Comparison of ENCODE assay signal across 9 mouse cellular contexts in the genomic region with DNA sequence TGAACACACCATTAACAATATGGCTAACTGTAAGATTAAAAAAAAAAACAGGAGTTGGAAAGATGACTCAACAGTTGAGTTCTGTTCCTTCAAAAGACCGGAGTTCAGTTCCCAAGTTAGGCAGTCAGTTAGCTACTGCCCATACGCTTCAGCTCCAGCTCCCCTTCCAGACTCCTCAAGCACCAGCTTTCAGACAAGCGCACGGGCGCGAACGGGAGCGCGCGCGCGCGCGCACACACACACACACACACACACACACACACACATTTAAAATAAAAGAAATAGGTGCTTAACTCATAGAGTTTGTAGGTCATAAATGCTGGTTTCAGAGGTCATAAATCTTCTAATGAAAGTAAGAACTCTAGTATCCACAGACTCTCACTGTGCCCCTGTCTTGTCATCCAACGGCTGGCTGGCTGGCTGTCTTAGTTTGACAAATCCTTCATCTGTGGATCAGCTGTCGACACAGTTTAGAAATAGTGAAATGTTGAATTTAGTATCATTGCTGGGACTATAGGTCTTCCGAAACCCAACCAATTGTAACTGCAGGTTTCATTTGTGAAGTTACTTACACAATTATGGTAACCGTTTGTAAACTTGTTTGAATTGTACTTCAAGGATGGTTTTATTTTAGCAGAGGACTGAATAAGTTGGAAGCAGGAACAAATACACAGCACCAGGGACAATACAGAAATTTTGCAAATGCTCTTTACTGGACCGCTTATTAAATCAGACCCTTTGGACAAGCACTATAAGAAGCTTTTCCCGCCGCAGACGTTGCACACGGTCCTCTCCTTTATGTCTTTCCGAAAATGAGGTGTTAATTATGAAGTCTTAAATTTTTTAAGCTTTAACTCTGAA. TPM values are rescaled to one million over a fixed set of nuclear protein-coding genes. Genes with fewer than 3 reads are reported as not detected.
A peak's percentile ranks its signal among the peaks of the same experiment; 100 is the strongest.
DNase-seq lines count a peak whose midpoint lies in the region; ATAC-seq lines count a peak whose summit lies in the region.
"Had no signal": no experiment of that assay in that cellular context is flagged by ENCODE, and none has a peak within 500 bp of the region (broad histone marks: within the 10 kb centered on the region; RNA-seq: fewer than 3 reads in every experiment).

No protein-coding gene starts in this region.

- intact Hi-C loops in heart, postnatal 10 days (cut with DNase I) = loop anchor here (1.0 to 2.0 kb wide), 2 partner anchors 17 to 68 kb away; no protein-coding TSS in a partner anchor

- no peaks in the 10 kb centered on the region for H3K36me3 ChIP-seq in embryonic facial prominence, embryonic 13.5 days
- no peaks in the 10 kb centered on the region for H3K36me3 ChIP-seq in limb, embryonic 11.5 days (ENCODE audit: control insufficient read depth, insufficient read depth, low read length)
- no peaks in the 10 kb centered on the region for H3K36me3 ChIP-seq in midbrain, embryonic 11.5 days (ENCODE audit: control insufficient read depth, insufficient read depth, low read length)
- no peaks in the 10 kb centered on the region for H3K36me3 ChIP-seq in stomach, embryonic 14.5 days (ENCODE audit: control insufficient read depth, insufficient read depth, low read length)

- peak overlapping the region; percentile 39 for H3K27ac ChIP-seq in embryonic facial prominence, embryonic 13.5 days
- H3K27ac ChIP-seq in limb, embryonic 11.5 days (replicated peaks; ENCODE audit: low read depth, low read length) = no peak overlapping the region
- H3K27ac ChIP-seq in midbrain, embryonic 11.5 days (ENCODE audit: low read depth, low read length) = no peak overlapping the region
- H3K27ac ChIP-seq in stomach, embryonic 14.5 days (ENCODE audit: low read length) = peak overlapping the region; percentile 2; the same call in 1 of the 2 replicates

- H3K4me2 ChIP-seq in embryonic facial prominence, embryonic 13.5 days = peak overlapping the region; percentile 68
- H3K4me2 ChIP-seq in limb, embryonic 11.5 days (ENCODE audit: low read depth, severe bottlenecking) = peak overlapping the region; percentile 64
- peak overlapping the region; percentile 63 for H3K4me2 ChIP-seq in midbrain, embryonic 11.5 days
- peak overlapping the region; percentile 65 for H3K4me2 ChIP-seq in stomach, embryonic 14.5 days (replicated peaks; ENCODE audit: low read depth, low read length)

- DNase-seq in CD4-positive, CD25-positive, alpha-beta regulatory T cell, adult 2 months (ENCODE audit: low read depth, low spot score) = peak; percentile 49
- DNase-seq in adrenal gland, adult 18-20 months (ENCODE audit: low spot score in 2 of 2) = peak; percentile 37 to 39
- peak; percentile 64 to 69 for DNase-seq in heart, postnatal 10 days
- DNase-seq in limb, embryonic 11.5 days (ENCODE audit: low spot score) = peak; percentile 86
- DNase-seq in midbrain, embryonic 11.5 days (ENCODE audit: low spot score, missing footprints) = peak; percentile 98

- no peaks in the 10 kb centered on the region for H3K27me3 ChIP-seq in embryonic facial prominence, embryonic 13.5 days
- no peaks in the 10 kb centered on the region for H3K27me3 ChIP-seq in limb, embryonic 11.5 days (ENCODE audit: control insufficient read depth, insufficient read depth, low read length)
- H3K27me3 ChIP-seq in midbrain, embryonic 11.5 days (ENCODE audit: control insufficient read depth, insufficient read depth, low read length) = no peaks in the 10 kb centered on the region
- no peaks in the 10 kb centered on the region for H3K27me3 ChIP-seq in stomach, embryonic 14.5 days (ENCODE audit: control insufficient read depth, insufficient read depth, low read length)

- under 1% methylated on average over 24 of the region's 24 CpGs for WGBS in embryonic facial prominence, embryonic 13.5 days
- WGBS in limb, embryonic 11.5 days = under 1% methylated on average over 24 of the region's 24 CpGs
- WGBS in midbrain, embryonic 11.5 days = under 1% methylated on average over 24 of the region's 24 CpGs
- WGBS in stomach, embryonic 14.5 days = under 1% methylated on average over 24 of the region's 24 CpGs

- H3K9me3 ChIP-seq in embryonic facial prominence, embryonic 13.5 days = no peaks in the 10 kb centered on the region
- H3K9me3 ChIP-seq in limb, embryonic 11.5 days (ENCODE audit: control insufficient read depth, low read length) = no peaks in the 10 kb centered on the region
- H3K9me3 ChIP-seq in midbrain, embryonic 11.5 days (ENCODE audit: control insufficient read depth, low read length) = no peaks in the 10 kb centered on the region
- H3K9me3 ChIP-seq in stomach, embryonic 14.5 days (ENCODE audit: control insufficient read depth, low read depth, low read length) = no peaks in the 10 kb centered on the region

- ATAC-seq in CD4-positive, CD25-positive, alpha-beta regulatory T cell, adult 4 months = no peak
- ATAC-seq in embryonic facial prominence, embryonic 13.5 days (ENCODE audit: insufficient number of reproducible peaks, insufficient read depth, low FRiP score, low TSS enrichment, low read depth) = no peak
- ATAC-seq in limb, embryonic 11.5 days (ENCODE audit: insufficient number of reproducible peaks, low FRiP score, low TSS enrichment, low read depth) = no peak
- ATAC-seq in midbrain, embryonic 11.5 days (ENCODE audit: low FRiP score) = no peak
- ATAC-seq in stomach, embryonic 14.5 days (ENCODE audit: insufficient number of reproducible peaks, insufficient read depth, low FRiP score, low read depth) = no peak

- peak overlapping the region; percentile 71 for H3K9ac ChIP-seq in embryonic facial prominence, embryonic 13.5 days
- 0 out of 2 replicates have a peak overlapping the region, but pooled peaks have one; percentile 34 for H3K9ac ChIP-seq in limb, embryonic 11.5 days (ENCODE audit: low read length)
- peak overlapping the region; percentile 65 for H3K9ac ChIP-seq in midbrain, embryonic 11.5 days (ENCODE audit: low read length)
- peak overlapping the region; percentile 26; the same call in 1 of the 2 replicates for H3K9ac ChIP-seq in stomach, embryonic 14.5 days (replicated peaks; ENCODE audit: low read depth, low read length)

- peak overlapping the region; percentile 59 for H3K4me3 ChIP-seq in embryonic facial prominence, embryonic 13.5 days
- H3K4me3 ChIP-seq in limb, embryonic 11.5 days (ENCODE audit: low read depth, low read length) = peak overlapping the region; percentile 49
- H3K4me3 ChIP-seq in midbrain, embryonic 11.5 days (ENCODE audit: low read depth, low read length) = peak overlapping the region; percentile 51
- H3K4me3 ChIP-seq in stomach, embryonic 14.5 days (ENCODE audit: low read depth, low read length) = peak overlapping the region; percentile 54

- peaks cover 11% of the 10 kb centered on the region for H3K4me1 ChIP-seq in embryonic facial prominence, embryonic 13.5 days
- H3K4me1 ChIP-seq in limb, embryonic 11.5 days (ENCODE audit: control insufficient read depth, insufficient read depth, low read length) = no peaks in the 10 kb centered on the region
- H3K4me1 ChIP-seq in midbrain, embryonic 11.5 days (ENCODE audit: control insufficient read depth, insufficient read depth, low read length) = peaks cover 3% of the 10 kb centered on the region
- H3K4me1 ChIP-seq in stomach, embryonic 14.5 days (ENCODE audit: control insufficient read depth, insufficient read depth, low read length) = 0 out of 2 replicates have a peak, but pooled peaks cover 4% of the 10 kb centered on the region

RNA-seq across cellular contexts. Expression of a gene that starts 16.2 kb away (rescaled TPM):
- not detected for polyA plus RNA-seq in CD4-positive, CD25-positive, alpha-beta regulatory T cell, adult 4 months (2017; shearing (Covaris generic))
- total RNA-seq in adrenal gland, adult 18-20 months (2021) = under 1 TPM in 1 of 2 experiments, not detected in 1; 0.10 TPM
- polyA plus RNA-seq in embryonic facial prominence, embryonic 13.5 days (2015; fragmentation: Nextera tagmentation; extraction: Ambion mirVana) = not detected in 2 replicates
- total RNA-seq in heart, postnatal 10 days (2021) = not detected
- not detected in 2 replicates for polyA plus RNA-seq in limb, embryonic 11.5 days (2014; fragmentation: Nextera tagmentation; extraction: Ambion mirVana)
- polyA plus RNA-seq in midbrain, embryonic 11.5 days (2014; fragmentation: Nextera tagmentation; extraction: Ambion mirVana) = not detected in 2 replicates
- 0.17 TPM in 1 of 2 replicates, not detected in the other for polyA plus RNA-seq in stomach, embryonic 14.5 days (2014; fragmentation: Nextera tagmentation; extraction: Ambion mirVana)
- total RNA-seq: layer of hippocampus, postnatal 10 days had no signal

RNA-seq across cellular contexts. Expression of a gene that starts 25.8 kb away (rescaled TPM):
- polyA plus RNA-seq in CD4-positive, CD25-positive, alpha-beta regulatory T cell, adult 4 months (2017; shearing (Covaris generic)) = 10 to 100 TPM; 12.4 to 14.5 TPM
- total RNA-seq in adrenal gland, adult 18-20 months (2021) = 1 to 10 TPM; 7.9 to 8.4 TPM
- 13.1 and 14.6 TPM in 2 replicates for polyA plus RNA-seq in embryonic facial prominence, embryonic 13.5 days (2015; fragmentation: Nextera tagmentation; extraction: Ambion mirVana)
- total RNA-seq in heart, postnatal 10 days (2021) = 1 to 10 TPM; 5.3 to 5.6 TPM
- polyA plus RNA-seq in limb, embryonic 11.5 days (2014; fragmentation: Nextera tagmentation; extraction: Ambion mirVana) = 16.3 and 17.4 TPM in 2 replicates
- 14.0 and 14.9 TPM in 2 replicates for polyA plus RNA-seq in midbrain, embryonic 11.5 days (2014; fragmentation: Nextera tagmentation; extraction: Ambion mirVana)
- polyA plus RNA-seq in stomach, embryonic 14.5 days (2014; fragmentation: Nextera tagmentation; extraction: Ambion mirVana) = 12.0 and 12.4 TPM in 2 replicates

RNA-seq across cellular contexts. Expression of a gene that starts 39.2 kb away (rescaled TPM):
- not detected for polyA plus RNA-seq in CD4-positive, CD25-positive, alpha-beta regulatory T cell, adult 4 months (2017; shearing (Covaris generic))
- total RNA-seq in adrenal gland, adult 18-20 months (2021) = not detected
- 1.5 and 1.7 TPM in 2 replicates for polyA plus RNA-seq in embryonic facial prominence, embryonic 13.5 days (2015; fragmentation: Nextera tagmentation; extraction: Ambion mirVana)
- not detected for total RNA-seq in heart, postnatal 10 days (2021)
- 1.3 and 2.2 TPM in 2 replicates for polyA plus RNA-seq in limb, embryonic 11.5 days (2014; fragmentation: Nextera tagmentation; extraction: Ambion mirVana)
- 0.28 and 0.34 TPM in 2 replicates for polyA plus RNA-seq in midbrain, embryonic 11.5 days (2014; fragmentation: Nextera tagmentation; extraction: Ambion mirVana)
- polyA plus RNA-seq in stomach, embryonic 14.5 days (2014; fragmentation: Nextera tagmentation; extraction: Ambion mirVana) = 0.22 and 0.30 TPM in 2 replicates

Comparison
In these comparisons a context has a peak if more than half of its experiments do, and no peak if none do; other contexts are left out.
1. DNase-seq: peak in every context shown above with its lines; median percentile 98 in midbrain, embryonic 11.5 days; 86 in limb, embryonic 11.5 days; 66 in heart, postnatal 10 days; 49 in CD4-positive, CD25-positive, alpha-beta regulatory T cell, adult 2 months; 38 in adrenal gland, adult 18-20 months.
2. H3K27ac ChIP-seq: peak in embryonic facial prominence, embryonic 13.5 days (single experiment) and stomach, embryonic 14.5 days (single experiment); none in limb, embryonic 11.5 days (single experiment) and midbrain, embryonic 11.5 days (single experiment).
3. Peak in every context shown above with its lines, with median percentiles within 50 percentile points of each other: H3K4me2 ChIP-seq, H3K4me3 ChIP-seq and H3K9ac ChIP-seq.